Mouse (Mus musculus) spleen, postnatal 36 days (tissue): ENCODE data around the gene 2310030G06Rik.

ENCODE experiments used
- DNase-seq, 2 experiments: peaks; one replicate each; pipeline ENCODE4 v3.0.0; 2022; ENCODE audit warnings: low spot score in 2 of 2, mixed read lengths in 1 of 2

Gene 2310030G06Rik

DNA sequence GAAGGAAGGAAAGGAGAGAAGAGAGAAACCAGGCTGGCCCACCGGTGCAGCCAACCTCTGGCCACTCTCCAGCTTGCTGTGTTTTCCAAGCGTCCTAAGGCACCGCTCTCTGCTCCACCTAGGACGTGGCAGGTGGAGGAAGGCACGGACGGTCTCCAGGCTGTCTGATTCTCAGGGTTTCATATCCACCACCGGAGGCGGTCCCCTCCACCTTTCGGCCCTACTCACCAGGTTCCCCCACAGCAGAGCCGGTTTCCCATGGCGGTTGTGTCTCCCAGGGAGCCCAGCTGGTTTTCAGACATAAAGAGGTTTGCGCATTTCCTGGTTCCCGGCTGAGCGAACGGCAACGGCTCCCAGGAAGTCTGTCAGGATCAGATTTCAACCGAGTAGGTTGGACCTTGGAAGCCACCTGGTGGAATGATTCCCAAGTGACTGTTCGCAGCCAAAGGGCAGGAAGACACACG lies at the start of gene 2310030G06Rik:
Gene 2310030G06Rik, minus strand, starts transcription at position 323 of the 464 bp plus-strand sequence.
- no peak for DNase-seq

DNA sequence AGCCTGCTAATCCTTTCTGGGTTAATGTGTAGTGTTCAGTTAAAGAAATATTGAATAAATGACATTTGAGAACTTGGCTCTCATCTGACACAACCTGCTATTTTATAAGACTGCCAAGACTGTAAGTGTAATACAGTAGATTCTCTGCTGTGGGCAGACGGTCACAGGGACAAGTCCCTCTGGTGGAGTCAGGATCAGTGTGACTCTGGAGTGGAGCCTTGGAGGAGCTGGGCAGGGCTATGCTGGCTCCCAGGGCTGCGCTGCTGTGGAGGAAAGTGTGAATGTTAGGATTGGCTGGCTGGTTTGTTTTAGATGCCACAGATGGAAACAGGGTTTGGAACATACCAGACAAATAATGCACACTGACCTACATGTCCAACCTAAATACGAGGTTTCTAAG lies 48.9 kb upstream of the 2310030G06Rik start:
- no peak for DNase-seq

DNA sequence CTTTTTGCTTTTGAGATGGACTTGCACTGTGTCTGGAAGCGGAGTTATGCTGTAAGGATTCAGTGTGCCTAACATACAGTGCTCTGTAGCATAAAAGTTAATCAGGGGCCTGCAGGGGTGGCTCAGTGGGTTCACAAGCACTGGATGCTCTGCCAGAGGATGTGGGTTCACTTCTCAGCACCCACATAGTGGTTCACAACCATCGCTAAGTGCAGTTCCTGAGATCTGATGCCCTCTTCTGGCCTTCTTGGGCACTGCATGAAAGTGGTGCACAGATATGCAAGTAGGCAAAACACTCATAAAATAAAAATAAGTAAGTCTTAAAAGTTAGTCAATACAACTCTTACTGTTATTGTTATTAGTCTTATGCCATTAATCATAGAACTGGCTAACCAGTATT lies 35.8 kb upstream of the 2310030G06Rik start:
- DNase-seq = peak; percentile 21 to 22

DNA sequence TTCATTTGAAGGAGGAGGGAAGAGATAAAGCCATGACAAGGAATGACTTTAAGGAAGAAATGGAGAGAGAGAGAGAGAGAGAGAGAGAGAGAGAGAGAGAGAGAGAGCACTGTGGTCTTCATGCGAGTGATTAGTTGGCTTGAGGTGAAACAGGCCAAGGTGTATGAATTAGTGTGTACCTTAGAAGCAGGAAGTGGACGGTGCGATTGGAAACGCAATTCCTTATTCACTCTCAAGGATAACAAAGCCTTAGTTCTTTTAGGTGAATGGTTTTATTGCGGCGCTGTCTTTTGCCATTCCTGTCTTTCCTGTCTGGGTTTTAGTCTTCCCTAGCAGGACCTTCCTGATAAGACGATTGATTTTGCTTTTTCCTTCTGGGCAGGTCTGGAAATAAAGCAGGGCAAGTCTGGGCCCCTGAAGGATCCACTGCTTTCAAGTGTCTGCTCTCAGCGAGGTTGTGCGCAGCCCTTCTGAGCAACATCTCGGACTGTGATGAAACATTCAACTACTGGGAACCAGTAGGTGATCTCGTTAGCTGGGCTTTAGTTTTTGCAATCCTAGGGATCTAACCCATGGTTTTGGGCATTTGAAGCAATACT lies 29.9 kb upstream of the 2310030G06Rik start:
- DNase-seq = no peak

DNA sequence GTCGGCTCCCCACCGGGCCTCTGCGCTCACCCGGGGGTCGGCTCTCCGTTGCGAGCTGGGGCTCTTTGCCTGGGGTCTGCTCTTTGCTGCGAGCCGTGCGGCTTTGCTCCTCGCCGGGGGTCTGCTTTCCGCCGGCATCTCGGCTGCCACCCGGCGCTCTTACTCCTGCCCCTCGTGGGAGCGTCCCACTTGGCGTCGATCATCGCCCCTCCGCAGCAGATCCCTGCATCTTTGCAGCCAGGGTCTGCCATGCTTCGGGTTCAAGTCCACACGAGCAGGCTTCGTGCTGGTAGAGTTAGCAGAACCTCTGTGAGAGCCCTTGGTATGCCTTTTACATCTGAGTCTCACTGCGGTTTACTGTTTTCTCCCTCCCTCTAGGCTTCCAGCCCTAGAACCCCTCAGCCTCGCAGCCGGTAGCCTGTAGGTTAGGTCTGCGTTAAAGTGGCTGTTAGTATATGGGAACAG lies 29.4 kb upstream of the 2310030G06Rik start:
- no peak for DNase-seq

DNA sequence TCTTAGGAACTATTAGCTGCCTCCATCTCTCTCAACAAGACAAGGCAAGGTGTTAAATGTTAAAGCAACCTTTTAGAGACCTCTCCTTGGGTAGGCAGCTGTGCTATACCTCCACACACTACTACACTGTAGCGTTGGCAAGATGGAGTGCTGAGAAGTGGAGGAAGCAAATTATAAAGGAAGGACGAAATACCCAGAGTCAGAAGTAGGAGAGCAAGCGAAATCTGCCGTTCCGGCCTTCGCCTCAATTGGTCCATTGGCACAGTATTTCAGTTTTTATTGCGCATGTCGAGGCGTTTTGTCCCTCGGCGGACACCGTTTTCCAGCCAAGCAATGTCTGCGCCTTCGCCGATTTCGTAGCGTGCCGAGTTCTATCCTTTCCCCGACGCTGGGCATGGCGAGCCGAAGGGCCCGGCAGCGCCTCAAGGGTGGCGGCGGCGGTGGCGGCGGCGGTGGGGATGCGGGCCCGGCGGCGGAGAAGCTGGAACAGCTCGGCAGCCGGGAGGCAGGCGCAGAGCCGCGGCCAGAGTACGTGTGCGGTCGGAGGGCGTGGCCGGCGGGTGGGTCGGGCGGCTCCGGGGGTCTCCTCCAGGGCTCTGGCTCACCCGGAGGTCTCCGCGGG lies 28.8 kb upstream of the 2310030G06Rik start, which contains the start of the genes Alg9 and 1110032A03Rik:
Gene Alg9, plus strand, starts transcription at position 29 of the 622 bp plus-strand sequence.
Gene 1110032A03Rik, minus strand, starts transcription at position 530 of the 622 bp plus-strand sequence.
- DNase-seq = peak; percentile 80 to 84

DNA sequence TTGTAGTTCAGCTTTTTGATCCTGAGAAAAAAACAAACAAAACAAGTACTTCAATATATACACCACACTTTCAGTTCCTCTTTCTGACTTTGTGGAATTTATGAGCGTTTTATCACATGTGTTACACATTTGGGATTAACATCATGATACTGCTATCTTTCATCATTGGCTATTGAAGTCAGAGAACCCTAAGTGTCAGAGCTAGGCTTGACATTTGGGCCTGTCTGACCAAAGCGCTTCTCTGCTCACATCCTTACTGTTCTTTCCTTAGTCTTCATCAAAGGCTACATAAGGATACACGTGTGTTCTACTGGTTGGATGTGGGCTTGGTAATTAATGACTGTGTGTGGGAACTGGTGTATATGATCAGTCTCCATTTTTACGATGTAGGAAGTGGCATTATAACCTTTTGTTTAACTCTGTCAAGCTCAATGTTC lies 27.7 kb upstream of the 2310030G06Rik start:
- peak in 1 of 2 experiments; percentile 11 for DNase-seq

DNA sequence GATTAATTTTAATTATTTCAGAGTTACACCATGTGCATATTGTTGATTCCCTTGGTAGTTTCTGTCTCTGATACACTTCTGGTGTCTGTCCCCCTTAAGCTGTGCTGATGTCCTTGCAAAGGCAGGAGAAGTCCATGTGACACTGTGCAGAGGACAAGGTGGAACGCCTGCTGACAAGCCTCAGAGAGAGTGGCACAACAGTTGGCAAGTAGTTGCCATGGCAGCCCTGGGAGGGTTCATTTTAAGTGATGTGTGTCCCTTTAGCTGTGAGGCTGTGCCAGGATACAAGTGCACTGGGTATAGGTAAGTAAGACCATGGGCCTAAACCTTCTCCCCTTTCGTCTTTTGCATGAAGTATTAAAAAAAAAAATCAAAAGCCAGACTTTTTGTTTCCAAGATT lies 23.7 kb upstream of the 2310030G06Rik start:
- no peak for DNase-seq

DNA sequence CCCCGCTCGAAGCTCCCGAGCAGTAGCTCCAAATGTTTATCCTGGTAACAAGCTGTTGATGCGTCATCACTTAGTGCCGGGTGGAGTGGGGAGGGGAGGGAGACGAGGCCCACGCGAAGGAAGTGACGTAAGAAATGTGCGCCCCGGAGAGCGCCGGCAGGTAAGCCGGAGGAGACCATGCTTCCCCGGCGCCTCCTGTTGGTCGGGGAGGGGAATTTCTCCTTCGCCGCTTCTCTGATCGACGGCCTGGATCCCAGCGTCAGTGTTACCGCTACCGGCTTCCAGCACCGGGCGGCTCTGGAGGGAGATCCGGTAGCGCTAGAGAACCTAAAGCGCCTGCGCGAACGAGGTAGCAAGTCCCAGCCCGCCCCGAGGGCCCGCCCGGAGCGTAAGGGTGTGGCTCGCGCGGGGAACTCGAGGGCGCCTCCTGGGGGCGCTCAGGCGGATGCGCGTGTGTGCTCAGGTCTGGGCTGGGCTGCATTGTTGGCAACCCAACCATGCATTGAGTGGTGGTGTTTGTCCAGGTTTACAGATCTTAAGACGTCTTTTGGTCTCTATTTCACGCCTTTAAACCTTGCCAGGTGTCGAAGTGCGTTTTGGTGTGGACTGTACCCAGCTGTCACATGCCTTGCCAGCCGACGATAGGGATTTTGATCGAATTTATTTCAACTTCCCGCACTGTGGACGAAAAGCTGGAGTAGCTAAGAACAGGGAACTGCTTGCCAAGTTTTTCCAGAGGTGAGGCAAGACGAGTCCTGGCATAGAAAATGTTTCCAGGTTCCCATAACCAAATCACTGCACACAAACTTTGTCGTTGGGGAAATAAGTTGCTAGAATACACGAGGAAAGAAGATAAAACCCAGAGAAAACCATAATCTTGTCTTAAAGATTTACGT lies 22.0 kb upstream of the 2310030G06Rik start, which contains the start of gene Fdxacb1:
Gene Fdxacb1, plus strand, starts transcription at position 130 of the 896 bp plus-strand sequence.
- DNase-seq = peak; percentile 97

DNA sequence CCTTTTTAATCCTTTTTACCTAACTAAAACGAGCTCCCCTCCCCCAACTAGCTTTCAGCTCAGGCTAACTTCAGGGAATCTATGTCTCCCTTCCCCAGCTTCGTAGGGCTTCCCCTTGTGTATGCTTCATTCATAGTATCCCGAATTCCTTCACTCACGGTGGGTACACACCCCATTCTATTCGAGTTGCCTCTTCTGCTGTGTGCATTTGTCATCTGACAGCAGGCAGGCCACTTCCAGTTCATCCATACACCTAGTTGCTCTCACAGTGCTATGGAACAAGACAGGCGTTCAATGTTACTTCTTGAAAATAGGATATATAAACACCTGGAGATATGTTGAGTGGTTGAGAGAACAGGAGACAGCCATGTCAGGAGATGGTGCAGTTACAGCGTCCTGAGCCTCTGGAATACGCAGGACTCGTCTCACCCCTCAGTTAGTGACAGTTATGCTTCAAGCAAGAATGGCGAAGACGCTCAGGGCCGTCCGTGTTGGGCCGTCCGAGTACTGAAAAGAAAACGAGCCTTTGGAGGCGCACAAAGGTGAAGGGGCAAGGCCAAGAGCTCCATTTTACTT lies 21.3 kb upstream of the 2310030G06Rik start:
- DNase-seq = no peak

DNA sequence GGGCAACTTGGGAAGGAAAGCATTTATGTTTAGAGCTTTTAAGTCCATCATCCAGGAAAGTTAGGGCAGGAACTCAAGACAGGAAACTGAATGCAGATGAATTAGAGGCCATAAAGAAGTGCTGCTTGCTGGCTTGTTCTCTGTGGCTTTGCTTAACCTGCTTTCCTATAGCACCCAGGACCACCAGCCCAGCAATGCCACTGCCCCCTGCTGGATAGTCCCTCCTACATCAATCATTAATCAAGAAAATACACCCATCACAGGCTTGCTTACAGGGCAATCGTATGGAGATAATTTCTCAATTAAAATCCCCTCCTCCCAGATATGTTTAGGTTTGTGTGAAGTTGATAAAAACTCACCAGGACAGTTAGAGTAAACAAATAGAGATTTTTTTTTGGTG lies 17.0 kb upstream of the 2310030G06Rik start:
- DNase-seq = no peak

DNA sequence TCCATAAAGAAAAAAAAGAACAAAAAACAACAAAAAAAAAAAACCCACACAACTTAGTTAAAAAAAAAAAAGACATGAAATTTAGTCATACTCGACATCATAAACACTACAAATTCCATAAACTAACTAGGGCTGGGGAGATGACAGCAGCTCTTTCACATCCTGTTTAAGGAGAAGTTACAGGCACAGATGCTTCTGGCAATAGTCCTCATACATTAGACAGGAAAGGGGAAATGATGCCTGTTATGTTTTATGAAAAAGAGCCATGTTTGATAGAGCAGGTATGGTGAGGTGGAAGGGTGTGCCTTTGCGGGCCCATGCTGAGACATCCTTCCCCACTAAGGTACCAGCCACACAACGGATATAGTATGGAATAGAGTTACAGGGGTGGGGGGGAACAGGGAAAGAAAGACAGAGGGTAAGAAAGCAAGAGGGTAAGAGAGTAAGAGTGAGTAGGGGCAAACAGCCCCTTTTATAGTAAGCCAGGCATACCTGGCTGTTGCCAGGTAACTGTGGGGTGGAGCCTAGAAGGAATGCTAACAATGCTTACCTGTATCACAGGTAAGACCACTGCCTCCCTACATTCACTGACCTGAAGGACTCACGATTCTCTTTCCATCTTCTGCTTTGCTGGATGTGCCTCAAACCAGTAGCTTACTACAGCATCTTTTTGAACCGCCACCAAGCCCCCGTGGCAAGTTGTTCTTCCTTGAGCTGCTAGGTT lies 15.3 kb upstream of the 2310030G06Rik start:
- no peak for DNase-seq

DNA sequence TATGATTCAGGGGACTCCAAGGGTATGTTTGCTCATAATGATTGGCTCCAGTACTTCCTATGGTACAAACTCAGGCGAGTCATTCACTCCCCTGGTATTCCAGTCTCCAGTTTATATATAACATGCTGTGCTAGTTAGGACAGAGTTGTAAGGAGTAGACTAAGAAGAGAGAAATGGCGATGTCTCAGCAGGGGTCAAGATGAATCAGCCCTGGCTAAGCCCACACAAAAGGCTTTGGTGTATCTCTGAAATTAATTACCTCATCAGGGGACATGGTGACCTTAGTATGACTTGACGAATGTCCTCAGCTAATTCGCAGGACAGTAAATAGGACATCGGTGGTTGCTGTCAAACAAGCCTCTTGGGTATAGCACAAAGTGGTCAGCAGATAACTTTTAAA lies 10.4 kb upstream of the 2310030G06Rik start:
- no peak for DNase-seq

DNA sequence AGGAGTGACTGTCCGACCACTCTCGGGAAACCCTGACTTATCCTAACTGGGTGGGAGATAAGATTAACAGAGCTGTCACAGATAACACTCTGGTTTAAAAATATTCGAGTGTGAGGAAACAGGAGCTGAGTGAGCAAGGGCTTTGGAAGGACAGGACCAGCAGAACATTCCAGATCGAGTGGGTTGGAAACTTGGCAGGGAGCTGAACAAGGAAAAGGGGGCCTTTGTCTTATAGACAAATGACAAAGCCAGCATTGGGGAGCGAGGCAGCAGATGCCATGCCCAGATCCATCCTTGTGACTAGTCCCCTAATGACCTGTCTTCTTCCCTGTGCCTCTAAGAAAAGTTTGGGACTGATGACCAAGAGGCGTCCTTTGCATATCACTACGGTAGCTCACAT lies 7.6 kb upstream of the 2310030G06Rik start:
- no peak for DNase-seq

DNA sequence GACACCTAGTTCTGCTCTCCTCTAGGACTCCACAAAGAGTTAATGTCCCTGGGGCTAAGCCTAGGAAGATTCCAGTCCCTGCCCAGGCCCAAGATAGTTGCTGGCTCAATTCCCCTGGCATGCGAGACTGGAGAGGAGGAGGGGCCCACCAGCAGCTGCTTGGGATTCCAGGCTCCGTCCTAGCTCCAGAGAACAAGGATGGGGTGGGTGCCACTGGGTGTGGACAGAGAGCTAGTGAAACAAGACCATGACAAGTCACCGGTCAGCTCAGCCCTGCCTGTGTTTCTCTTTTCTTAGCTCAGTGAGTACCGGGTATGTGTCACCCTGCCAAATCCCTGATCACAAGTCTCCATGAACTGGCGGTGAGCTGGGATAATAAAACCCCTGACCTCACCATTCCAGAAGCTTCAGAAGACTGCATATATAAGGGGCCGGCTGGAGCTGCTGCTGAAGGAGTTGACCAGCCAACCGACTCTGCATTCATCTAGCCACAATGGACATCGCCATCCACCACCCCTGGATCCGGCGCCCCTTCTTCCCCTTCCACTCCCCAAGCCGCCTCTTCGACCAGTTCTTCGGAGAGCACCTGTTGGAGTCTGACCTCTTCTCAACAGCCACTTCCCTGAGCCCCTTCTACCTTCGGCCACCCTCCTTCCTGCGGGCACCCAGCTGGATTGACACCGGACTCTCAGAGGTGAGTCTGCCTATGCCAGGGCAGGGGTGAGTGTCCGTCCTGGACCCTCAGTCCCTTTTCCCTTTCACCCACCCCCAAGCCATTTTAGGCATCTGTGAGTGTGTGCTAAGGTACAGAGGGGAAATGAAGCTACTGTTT lies 6.7 kb upstream of the 2310030G06Rik start:
- DNase-seq = no peak

DNA sequence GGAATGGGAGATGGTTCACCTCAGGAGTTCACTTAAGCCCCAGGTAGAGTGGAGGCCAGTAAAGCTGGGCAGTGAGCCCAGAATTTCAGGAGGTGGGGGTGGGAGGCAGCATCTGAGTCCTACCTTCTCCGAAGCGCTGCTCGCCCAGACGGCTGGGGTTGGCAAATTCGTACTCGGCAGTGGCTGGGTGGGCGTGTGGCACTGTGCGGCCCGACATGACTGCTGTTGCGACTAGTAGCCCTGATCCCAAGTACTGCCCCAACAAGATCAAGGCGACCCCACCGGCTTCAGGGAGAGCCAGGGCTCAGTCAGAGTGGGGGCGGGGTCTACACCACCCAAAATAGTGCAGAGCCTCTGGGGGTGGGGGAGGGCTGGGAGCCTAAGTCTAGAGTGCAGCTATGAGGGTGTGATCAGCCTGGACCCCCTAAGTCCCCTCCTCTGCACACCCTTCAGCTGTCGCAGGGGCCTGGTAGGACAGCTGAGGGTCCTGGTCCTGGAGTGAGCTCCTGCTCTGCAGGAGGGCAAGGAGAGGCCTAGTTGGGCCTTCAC lies 5.8 kb upstream of the 2310030G06Rik start, which contains the start of gene Hspb2:
Gene Hspb2, minus strand, starts transcription at position 301 of the 549 bp plus-strand sequence.
- DNase-seq = no peak

DNA sequence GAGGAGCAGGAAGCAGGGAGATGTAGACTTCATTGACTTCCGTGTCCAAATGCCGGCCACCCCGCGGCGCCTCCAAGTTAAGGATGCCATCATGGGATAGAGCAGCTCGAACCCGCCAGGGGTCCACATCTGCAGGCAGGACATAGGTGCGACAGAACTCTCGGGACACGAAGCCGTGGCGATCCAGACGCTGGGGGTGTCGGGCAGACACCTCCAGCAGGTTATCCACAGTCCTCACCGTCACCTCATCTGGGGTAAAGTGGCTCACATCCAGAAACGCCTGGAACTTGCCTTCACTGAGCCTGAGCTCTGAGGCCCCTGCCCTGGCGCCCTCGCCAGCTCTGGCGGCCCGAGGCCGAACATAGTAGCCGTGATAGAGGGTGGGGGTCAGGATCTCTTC lies 5.0 kb upstream of the 2310030G06Rik start, which contains the start of gene Cryab:
Gene Cryab, plus strand, starts transcription at position 3 of the 400 bp plus-strand sequence.
- DNase-seq = no peak

DNA sequence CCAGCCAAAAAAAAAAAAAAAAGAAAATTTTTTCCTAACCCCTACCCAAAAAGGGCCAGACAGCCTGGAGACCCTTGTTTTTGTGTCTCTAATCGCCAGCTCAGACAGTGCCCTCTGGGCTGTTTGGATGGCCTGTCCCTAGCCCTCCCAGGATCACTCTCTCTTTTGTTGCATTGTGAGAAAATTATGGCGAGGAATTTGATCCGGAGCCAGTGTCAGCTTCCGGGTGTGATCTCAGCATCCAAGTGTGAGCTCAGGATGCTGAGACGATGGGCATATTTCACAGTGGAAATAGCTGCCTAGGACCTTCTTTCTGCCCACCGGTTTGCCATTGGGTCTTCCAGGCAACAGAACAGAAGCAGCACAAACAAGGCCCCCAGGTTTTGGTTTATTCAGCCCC lies 4.4 kb upstream of the 2310030G06Rik start:
- no peak for DNase-seq

DNA sequence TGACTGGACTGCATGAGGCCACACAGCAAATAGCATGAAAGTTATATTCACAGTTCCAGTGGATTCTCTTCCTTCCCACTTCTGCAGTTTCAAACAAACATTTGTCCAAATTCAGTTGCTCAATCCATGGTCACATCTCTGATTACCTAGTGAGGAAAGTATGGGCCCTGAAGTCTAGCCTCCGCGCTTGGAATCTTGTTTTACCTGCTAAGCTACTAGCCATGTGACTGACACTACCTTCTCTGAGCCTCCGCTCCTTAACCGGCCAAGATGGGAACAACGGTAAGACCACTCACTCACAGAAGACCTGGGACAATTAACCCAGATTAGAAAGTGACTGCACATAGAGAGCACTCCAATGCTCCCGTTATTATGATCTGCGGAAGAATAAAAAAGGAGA lies 530 bp downstream of the 2310030G06Rik start:
- no peak for DNase-seq

DNA sequence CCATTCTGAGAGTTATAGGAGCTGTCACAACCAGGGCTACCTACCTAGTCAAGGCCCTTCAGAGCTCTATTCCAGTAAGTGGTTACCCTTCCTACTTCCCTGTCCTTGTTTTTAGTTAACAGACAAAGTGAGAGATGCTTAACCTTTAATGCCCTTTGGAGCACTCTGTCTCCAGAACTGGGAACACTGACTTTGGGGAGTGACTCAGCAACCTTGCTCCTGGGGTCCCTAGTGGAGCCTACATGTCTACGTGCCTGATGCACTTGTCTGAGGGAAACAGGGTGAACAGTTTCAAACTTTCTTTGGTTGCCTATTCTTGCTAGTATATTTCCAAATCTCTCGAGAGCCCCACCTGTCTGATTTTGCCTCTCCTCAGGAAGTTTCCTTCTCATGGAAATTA lies 3.6 kb downstream of the 2310030G06Rik start:
- no peak for DNase-seq
